Mouse (Mus musculus): ENCODE data around the gene Iba57.

Iba57 gene

GRCm38 (mm10) chr11:59134373-59134997, 29.1 kb downstream of the Iba57 start:
- no peak for DNase-seq (ENCODE audit: low read depth, low spot score)

GRCm38 (mm10) chr11:59132065-59132464, 31.5 kb downstream of the Iba57 start:
- DNase-seq (ENCODE audit: low read depth, low spot score): no peak

- peak; percentile 79 for DNase-seq (ENCODE audit: low read depth, low spot score)
Observed at GRCm38 (mm10) chr11:59131348-59131919, 32.1 kb downstream of the Iba57 start.

GRCm38 (mm10) chr11:59130782-59131181, 32.8 kb downstream of the Iba57 start:
- DNase-seq (ENCODE audit: low read depth, low spot score): peak; percentile 76

- DNase-seq (ENCODE audit: low read depth, low spot score): no peak
Observed at GRCm38 (mm10) chr11:59105945-59106344, 57.6 kb downstream of the Iba57 start.
